Mouse (Mus musculus) liver, embryonic 15.5 days (tissue): Measurements from ENCODE around the gene Best3. TPM values are rescaled to one million over a fixed set of nuclear protein-coding genes. Genes with fewer than 3 reads are reported as not detected.
A peak's percentile ranks its signal among the peaks of the same experiment; 100 is the strongest.

Experiments used
- ATAC-seq: fragments of 200-750 bp; cut with Nextera tagmentation; 2 replicates; pipeline ENCODE4 v1.8.0; 2017; ENCODE audit warnings: moderate number of reproducible peaks, mild to moderate bottlenecking, moderate library complexity; ENCODE audit not compliant: insufficient read depth
- H3K27ac ChIP-seq: fragments of 300-500 bp; sonication (generic); replicated peaks from 2 replicates; pipeline ENCODE4 v1.5.1; 2015; ENCODE audit warnings: mild to moderate bottlenecking, inconsistent platforms
- H3K27me3 ChIP-seq: fragments of 300-500 bp; sonication (generic); 2 replicates; pipeline ENCODE4 v1.6.1; 2015; ENCODE audit warnings: mild to moderate bottlenecking, inconsistent platforms
- H3K36me3 ChIP-seq: fragments of 300-500 bp; sonication (generic); replicated peaks from 2 replicates; pipeline ENCODE4 v1.6.1; 2015; ENCODE audit warnings: moderate library complexity, mild to moderate bottlenecking, inconsistent platforms
- H3K4me1 ChIP-seq: fragments of 300-500 bp; sonication (generic); replicated peaks from 2 replicates; pipeline ENCODE4 v1.6.1; 2015; ENCODE audit warnings: inconsistent platforms
- H3K4me2 ChIP-seq: fragments of 300-500 bp; sonication (generic); 2 replicates; pipeline ENCODE4 v1.6.1; 2015; ENCODE audit warnings: moderate library complexity, mild to moderate bottlenecking, inconsistent platforms
- H3K4me3 ChIP-seq: fragments of 300-500 bp; sonication (generic); replicated peaks from 2 replicates; pipeline ENCODE4 v1.5.1; 2015; ENCODE audit warnings: mild to moderate bottlenecking, inconsistent platforms
- H3K9ac ChIP-seq: fragments of 300-500 bp; sonication (generic); 2 replicates; pipeline ENCODE4 v1.6.1; 2015; ENCODE audit warnings: moderate library complexity, mild to moderate bottlenecking, inconsistent platforms
- H3K9me3 ChIP-seq: fragments of 300-500 bp; sonication (generic); replicated peaks from 2 replicates; pipeline ENCODE4 v1.6.1; 2016; ENCODE audit warnings: inconsistent platforms
- WGBS: fragments of 180-500 bp; shearing (Covaris S2); methylation state at CpG from one replicate; pipeline ENCODE4 v1.1.7; 2015; ENCODE audit warnings: mixed read lengths; ENCODE audit not compliant: insufficient replicate concordance; 5-methylcytosine and 5-hydroxymethylcytosine counted together
- polyA plus RNA-seq: library from polyadenylated mRNA; unstranded; fragments of >200 nt; fragmentation: Nextera tagmentation; extraction: Ambion mirVana; gene quantifications from 2 replicates; pipeline ENCODE4 v1.2.1, GENCODE M21; 2015

The Best3 gene
- 0.10 TPM in 1 of 2 replicates, not detected in the other for polyA plus RNA-seq

- H3K4me3 ChIP-seq: no peak within 1 kb of the TSS
- no peak for ATAC-seq
- 69% methylated on average over 21 of the region's 21 CpGs for WGBS
- H3K27me3 ChIP-seq: no peaks in the 10 kb centered on the region
- no peaks in the 10 kb centered on the region for H3K9me3 ChIP-seq
- no peak within 1 kb of the TSS for H3K9ac ChIP-seq
- H3K36me3 ChIP-seq: no peaks in the 10 kb centered on the region
- no peak within 1 kb of the TSS for H3K4me2 ChIP-seq
- H3K4me1 ChIP-seq: no peaks in the 10 kb centered on the region
- no peak within 1 kb of the TSS for H3K27ac ChIP-seq
Observed at GRCm38 (mm10) chr10:116986264-116987082, at the start of gene Best3. Best3 (plus strand) TSS chr10:116986314.

- ATAC-seq: no peak
- Histone ChIP-seq H3K9me3 (no peaks in the 10 kb centered on the region), H3K36me3 (peaks cover 22% of the 10 kb centered on the region), H3K27me3 (no peaks in the 10 kb centered on the region), H3K9ac (no peak overlapping the region), H3K4me1 (peaks cover 13% of the 10 kb centered on the region), H3K4me3 (no peak overlapping the region), H3K4me2 (no peak overlapping the region), H3K27ac (no peak overlapping the region)
- WGBS: 81% methylated on average over 6 of the region's 6 CpGs
Observed at GRCm38 (mm10) chr10:116943025-116943424, 43.1 kb upstream of the Best3 start.

- H3K9me3 ChIP-seq: no peaks in the 10 kb centered on the region
Observed at GRCm38 (mm10) chr10:116944144-116944543, 42.0 kb upstream of the Best3 start.

DNA sequence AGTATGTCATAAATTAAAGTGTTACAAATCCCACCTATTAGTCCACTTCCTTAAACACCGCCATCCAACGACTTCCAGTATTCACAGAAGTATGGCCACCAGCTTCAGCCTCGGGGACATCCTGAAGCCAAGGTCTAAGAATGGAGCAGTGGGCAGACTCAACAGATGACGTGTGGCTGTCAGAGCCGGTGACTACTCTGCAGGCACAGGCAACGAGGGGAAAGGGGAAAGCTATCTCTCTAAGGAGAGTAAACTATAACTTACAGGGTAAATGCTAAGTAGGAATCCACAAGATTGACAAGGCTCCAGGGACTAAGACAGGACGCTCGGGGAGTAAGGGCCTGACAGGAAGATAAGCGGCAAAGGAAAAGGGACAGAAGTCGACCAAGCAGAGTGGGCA lies 41.2 kb upstream of the Best3 start:
- no peak for ATAC-seq
- no peaks in the 10 kb centered on the region for H3K27me3 ChIP-seq
- peaks cover 24% of the 10 kb centered on the region for H3K4me1 ChIP-seq
- no peak overlapping the region for H3K9ac ChIP-seq
- no peak overlapping the region for H3K4me2 ChIP-seq
- WGBS: 46% methylated on average over 10 of the region's 10 CpGs
- peaks cover 8% of the 10 kb centered on the region; the same call in 1 of the 2 replicates for H3K36me3 ChIP-seq
- no peak overlapping the region for H3K27ac ChIP-seq
- no peak overlapping the region for H3K4me3 ChIP-seq
- H3K9me3 ChIP-seq: no peaks in the 10 kb centered on the region

More at GRCm38 (mm10) chr10:116944144-116944543, 42.0 kb upstream of the Best3 start:
- WGBS: 71% methylated on average over 3 of the region's 3 CpGs
- Histone ChIP-seq H3K27me3 (no peaks in the 10 kb centered on the region), H3K27ac (no peak overlapping the region), H3K36me3 (peaks cover 10% of the 10 kb centered on the region), H3K9ac (no peak overlapping the region), H3K4me2 (no peak overlapping the region), H3K4me3 (no peak overlapping the region), H3K4me1 (peaks cover 18% of the 10 kb centered on the region)
- ATAC-seq: no peak

DNA sequence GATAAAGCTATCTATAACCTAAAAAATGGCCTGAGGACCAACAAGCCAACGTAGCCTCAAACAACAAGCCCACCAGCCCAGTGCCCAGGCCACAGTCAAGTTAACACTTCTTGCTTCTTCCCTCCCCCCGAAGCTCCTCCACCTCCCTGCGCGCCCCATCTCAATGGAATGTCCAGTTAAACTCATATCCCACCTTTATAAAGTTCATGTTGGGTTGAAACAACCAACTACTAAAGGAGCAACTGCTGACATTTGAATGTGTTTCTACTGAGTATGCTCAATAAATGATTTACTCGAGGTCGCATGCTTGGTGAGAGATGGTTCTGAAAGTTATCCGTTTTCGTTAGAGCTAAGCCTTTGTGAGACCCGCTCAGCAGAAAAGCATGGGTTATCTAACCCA lies 37.7 kb upstream of the Best3 start:
- H3K4me2 ChIP-seq: peak overlapping the region; percentile 99
- no peak for ATAC-seq
- H3K9ac ChIP-seq: no peak overlapping the region
- peaks cover 31% of the 10 kb centered on the region for H3K4me1 ChIP-seq
- peak overlapping the region; percentile 82; the same call in 1 of the 2 replicates for H3K4me3 ChIP-seq
- H3K9me3 ChIP-seq: no peaks in the 10 kb centered on the region
- no peaks in the 10 kb centered on the region for H3K36me3 ChIP-seq
- no peaks in the 10 kb centered on the region for H3K27me3 ChIP-seq
- no peak overlapping the region for H3K27ac ChIP-seq
- 81% methylated on average over 9 of the region's 9 CpGs for WGBS

- peak; percentile 5 for ATAC-seq
- 7% methylated on average over 44 of the region's 44 CpGs for WGBS
Observed at GRCm38 (mm10) chr10:116949111-116950008, 36.8 kb upstream of the Best3 start.

DNA sequence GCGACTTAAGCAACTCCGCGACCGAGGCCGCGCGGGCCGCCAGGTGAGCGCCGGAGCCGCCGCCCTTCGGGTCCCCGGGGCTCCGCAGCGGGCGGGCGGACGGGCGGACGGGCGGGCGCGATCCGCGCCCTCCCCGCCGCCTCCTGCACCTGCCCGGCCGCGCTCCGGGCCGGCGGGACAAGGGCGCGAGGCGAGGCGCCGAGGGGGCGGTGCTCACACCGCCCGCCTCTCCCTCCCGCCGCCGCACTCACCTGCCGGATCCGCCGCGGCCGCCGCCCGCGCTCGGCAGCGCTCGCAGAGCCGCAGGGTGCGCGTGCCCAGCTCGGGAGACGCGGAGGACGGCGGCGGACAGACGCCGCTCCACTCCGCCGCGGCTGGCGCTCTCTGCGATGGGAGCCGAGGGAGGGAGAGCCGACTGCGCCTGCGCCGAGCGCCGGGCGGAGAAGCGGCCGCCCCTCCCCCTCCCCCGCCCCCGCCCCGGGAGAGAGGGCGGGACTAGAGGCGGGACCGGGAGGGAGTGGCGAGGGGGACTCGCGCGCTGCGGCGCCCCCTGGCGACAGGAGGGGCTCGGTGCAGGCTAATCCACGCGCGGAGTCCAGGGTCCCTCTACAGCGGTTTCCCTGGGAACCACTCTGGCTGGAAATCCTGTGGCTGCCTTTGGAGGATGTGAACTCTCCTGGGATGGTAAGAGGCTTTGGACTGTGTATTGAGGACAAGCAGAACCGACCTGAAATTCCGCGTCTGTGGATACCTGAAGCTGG lies 35.9 kb upstream of the Best3 start, which contains the start of gene Rab3ip:
Rab3ip (minus strand) TSS at position 761 of the 761 bp plus-strand sequence.
- peak; percentile 89 for ATAC-seq
- Histone ChIP-seq H3K4me3 (peak within 1 kb of the TSS; percentile 82), H3K36me3 (no peaks in the 10 kb centered on the region), H3K9me3 (no peaks in the 10 kb centered on the region), H3K4me2 (peak within 1 kb of the TSS; percentile 99), H3K4me1 (peaks cover 23% of the 10 kb centered on the region), H3K27me3 (no peaks in the 10 kb centered on the region), H3K27ac (peak within 1 kb of the TSS; percentile 94), H3K9ac (peak within 1 kb of the TSS; percentile 81)
- under 1% methylated on average over 101 of the region's 103 CpGs for WGBS

More at GRCm38 (mm10) chr10:116949111-116950008, 36.8 kb upstream of the Best3 start:
- Histone ChIP-seq H3K36me3 (no peaks in the 10 kb centered on the region), H3K4me2 (peak overlapping the region; percentile 99), H3K4me3 (peak overlapping the region; percentile 82), H3K9ac (peak overlapping the region; percentile 81), H3K27me3 (no peaks in the 10 kb centered on the region), H3K27ac (peak overlapping the region; percentile 94), H3K9me3 (no peaks in the 10 kb centered on the region), H3K4me1 (peaks cover 31% of the 10 kb centered on the region)

GRCm38 (mm10) chr10:116950886-116951285 lies 35.2 kb upstream of the Best3 start:
- peaks cover 18% of the 10 kb centered on the region for H3K4me1 ChIP-seq
- H3K9ac ChIP-seq: peak overlapping the region; percentile 81; the same call in 1 of the 2 replicates
- ATAC-seq: no peak
- 14% methylated on average over 5 of the region's 5 CpGs for WGBS
- H3K27me3 ChIP-seq: no peaks in the 10 kb centered on the region
- H3K36me3 ChIP-seq: no peaks in the 10 kb centered on the region
- H3K4me2 ChIP-seq: peak overlapping the region; percentile 99
- H3K4me3 ChIP-seq: peak overlapping the region; percentile 82
- no peaks in the 10 kb centered on the region for H3K9me3 ChIP-seq
- no peak overlapping the region for H3K27ac ChIP-seq

DNA sequence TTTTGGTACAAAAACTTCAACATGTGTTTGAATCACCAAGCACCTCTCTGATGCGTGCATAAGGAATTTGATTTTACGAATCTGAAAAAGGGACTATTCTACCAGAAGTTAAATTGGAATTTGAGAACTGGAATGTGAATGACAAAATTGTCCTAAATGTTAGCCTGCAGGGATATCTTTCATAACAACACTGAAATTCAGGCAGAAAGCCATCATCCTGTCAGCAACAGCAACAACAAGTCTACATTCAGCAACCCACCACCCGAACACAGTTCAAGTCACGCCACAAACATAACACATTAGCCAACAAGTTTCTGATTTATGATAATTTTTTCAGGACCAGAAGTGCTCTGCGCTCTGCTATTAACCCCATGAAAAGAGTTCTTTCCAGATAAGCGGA lies 30.9 kb upstream of the Best3 start:
- H3K4me3 ChIP-seq: no peak overlapping the region
- no peak overlapping the region for H3K9ac ChIP-seq
- H3K4me2 ChIP-seq: no peak overlapping the region
- no peak for ATAC-seq
- no peaks in the 10 kb centered on the region for H3K36me3 ChIP-seq
- peaks cover 7% of the 10 kb centered on the region for H3K4me1 ChIP-seq
- no peaks in the 10 kb centered on the region for H3K9me3 ChIP-seq
- 84% methylated on average over 6 of the region's 6 CpGs for WGBS
- no peaks in the 10 kb centered on the region for H3K27me3 ChIP-seq
- H3K27ac ChIP-seq: no peak overlapping the region

DNA sequence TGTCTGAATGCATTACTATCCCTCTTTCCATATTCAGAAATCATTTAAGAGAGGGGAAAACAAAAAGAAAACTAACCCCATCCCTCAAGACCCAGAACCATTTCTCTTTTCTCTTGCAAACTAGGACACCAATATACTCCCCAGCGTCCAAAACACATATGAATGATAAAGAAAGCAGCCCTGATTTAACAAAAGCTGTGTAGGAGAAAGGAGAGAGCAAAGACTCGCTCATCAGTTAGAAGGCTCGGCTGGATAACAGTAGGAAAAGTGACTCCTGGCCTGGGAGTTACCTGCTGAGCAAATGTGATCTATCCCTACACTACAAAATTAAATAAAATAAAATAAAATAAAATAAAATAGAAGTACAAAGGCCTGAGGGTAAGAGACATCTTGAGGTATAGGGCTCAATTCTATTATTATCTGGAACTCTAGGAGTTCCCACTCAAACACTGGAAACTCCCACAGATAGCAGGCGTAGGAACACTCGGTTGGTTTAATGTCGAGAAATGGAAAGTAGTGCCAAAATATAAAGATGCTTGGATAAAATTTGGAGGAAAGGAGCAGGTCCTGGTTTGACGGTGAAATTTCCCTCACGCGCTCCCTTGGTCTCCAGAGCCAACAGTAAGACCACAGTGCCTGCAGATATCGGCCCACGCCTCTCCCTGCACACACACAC lies 29.5 kb upstream of the Best3 start:
- H3K36me3 ChIP-seq: no peaks in the 10 kb centered on the region
- H3K27me3 ChIP-seq: no peaks in the 10 kb centered on the region
- H3K9ac ChIP-seq: no peak overlapping the region
- H3K4me1 ChIP-seq: no peaks in the 10 kb centered on the region
- no peak overlapping the region for H3K4me3 ChIP-seq
- no peaks in the 10 kb centered on the region for H3K9me3 ChIP-seq
- whole genome bisulfite sequencing: 79% methylated on average over 11 of the region's 11 CpGs
- H3K27ac ChIP-seq: no peak overlapping the region
- H3K4me2 ChIP-seq: no peak overlapping the region
- no peak for ATAC-seq
